Mouse (Mus musculus): Measurements from ENCODE around the gene Dagla. TPM values are rescaled to one million over a fixed set of nuclear protein-coding genes. Genes with fewer than 3 reads are reported as not detected.

Gene Dagla
- polyA plus RNA-seq, 1 experiment from 2014 or later, result 3.4 TPM

GRCm38 (mm10) chr19:10293987-10294386 is 10.7 kb downstream of the Dagla start:
- H3K27me3 ChIP-seq (ENCODE audit: insufficient read depth, low read length), result no peaks in the 10 kb centered on the region
- H3K4me2 ChIP-seq, result no peak overlapping the region
- no peaks in the 10 kb centered on the region for H3K9me3 ChIP-seq (ENCODE audit: low read depth, low read length)
- WGBS, result 74% methylated on average over 5 of the region's 5 CpGs
- H3K9ac ChIP-seq, result no peak overlapping the region
- ATAC-seq (ENCODE audit: insufficient read depth) (no peak), DNase-seq (no peak)
- H3K36me3 ChIP-seq (ENCODE audit: insufficient read depth), result no peaks in the 10 kb centered on the region
- no peak for TF ChIP-seq CTCF (IDR thresholded peaks at IDR 0.05; ENCODE audit: low read depth)
- H3K27ac ChIP-seq (ENCODE audit: low read depth), result peak overlapping the region; percentile 92
- H3K4me3 ChIP-seq (ENCODE audit: low read depth, low read length), result no peak overlapping the region
- peaks cover 84% of the 10 kb centered on the region for H3K4me1 ChIP-seq (ENCODE audit: insufficient read depth)

- WGBS, result 37% methylated on average over 9 of the region's 9 CpGs
- H3K4me3 ChIP-seq (ENCODE audit: low read depth, low read length), result no peak overlapping the region
- peak overlapping the region; percentile 67 for H3K27ac ChIP-seq (ENCODE audit: low read depth)
- no peak overlapping the region for H3K9ac ChIP-seq
- H3K36me3 ChIP-seq (ENCODE audit: insufficient read depth), result no peaks in the 10 kb centered on the region
- H3K4me1 ChIP-seq (ENCODE audit: insufficient read depth), result peaks cover 69% of the 10 kb centered on the region
- no peak for TF ChIP-seq CTCF (IDR thresholded peaks at IDR 0.05; ENCODE audit: low read depth)
- no peaks in the 10 kb centered on the region for H3K27me3 ChIP-seq (ENCODE audit: insufficient read depth, low read length)
- peak; percentile 7; the same call in 1 of the 2 replicates for ATAC-seq (ENCODE audit: insufficient read depth)
- DNase-seq, result peak; percentile 84
- no peak overlapping the region for H3K4me2 ChIP-seq
- H3K9me3 ChIP-seq (ENCODE audit: low read depth, low read length), result no peaks in the 10 kb centered on the region
These were observed 12.7 kb downstream of the Dagla start for GRCm38 (mm10) chr19:10291896-10292490.

- DNase-seq (peak; percentile 70), ATAC-seq (ENCODE audit: insufficient read depth) (peak; percentile 45)
- Histone ChIP-seq H3K4me2 (peak overlapping the region; percentile 27; the same call in 1 of the 2 replicates), H3K4me3 (ENCODE audit: low read depth, low read length) (no peak overlapping the region), H3K9me3 (ENCODE audit: low read depth, low read length) (no peaks in the 10 kb centered on the region), H3K4me1 (ENCODE audit: insufficient read depth) (peaks cover 65% of the 10 kb centered on the region), H3K36me3 (ENCODE audit: insufficient read depth) (no peaks in the 10 kb centered on the region), H3K27me3 (ENCODE audit: insufficient read depth, low read length) (no peaks in the 10 kb centered on the region), H3K9ac (peak overlapping the region; percentile 1; the same call in 1 of the 2 replicates), H3K27ac (ENCODE audit: low read depth) (peak overlapping the region; percentile 65)
- TF ChIP-seq CTCF (IDR thresholded peaks at IDR 0.05; ENCODE audit: low read depth), result no peak
- 45% methylated on average over 16 of the region's 16 CpGs for WGBS
These were observed 14.3 kb downstream of the Dagla start for GRCm38 (mm10) chr19:10290153-10290945.

DNA sequence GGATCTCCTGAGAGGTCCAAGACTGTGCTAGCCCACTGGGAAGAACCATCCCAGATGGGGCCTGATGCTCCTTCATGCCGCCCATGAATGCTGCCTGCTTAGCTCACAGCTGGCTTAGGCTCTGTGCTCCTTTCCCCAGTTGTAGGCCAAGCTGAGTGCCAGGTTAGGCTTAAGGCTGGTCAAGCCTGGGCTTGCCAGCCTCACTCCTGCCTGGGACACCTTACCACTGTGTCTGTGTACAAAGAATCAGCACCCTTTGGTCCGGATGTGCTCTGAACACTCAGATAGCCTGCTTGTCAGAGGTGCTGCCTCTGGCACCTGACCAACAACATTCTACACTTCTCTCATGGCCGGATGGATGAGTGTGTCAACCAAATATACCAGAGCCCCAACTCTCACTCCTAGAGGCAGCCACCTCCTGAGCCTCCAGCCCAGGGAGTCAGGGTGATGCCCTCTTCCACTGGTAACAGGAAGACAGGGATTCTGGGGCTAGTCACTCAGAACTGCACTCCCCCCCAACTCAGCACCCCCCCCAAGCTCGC is 15.0 kb downstream of the Dagla start:
- Histone ChIP-seq H3K9ac (no peak overlapping the region), H3K36me3 (ENCODE audit: insufficient read depth) (no peaks in the 10 kb centered on the region), H3K4me3 (ENCODE audit: low read depth, low read length) (no peak overlapping the region), H3K4me2 (0 out of 2 replicates have a peak overlapping the region, but pooled peaks have one; percentile 27), H3K27ac (ENCODE audit: low read depth) (peak overlapping the region; percentile 65; the same call in 1 of the 2 replicates), H3K9me3 (ENCODE audit: low read depth, low read length) (no peaks in the 10 kb centered on the region), H3K27me3 (ENCODE audit: insufficient read depth, low read length) (no peaks in the 10 kb centered on the region), H3K4me1 (ENCODE audit: insufficient read depth) (peaks cover 59% of the 10 kb centered on the region)
- WGBS, result 40% methylated on average over 4 of the region's 4 CpGs
- ATAC-seq (ENCODE audit: insufficient read depth), result 0 out of 2 replicates have a peak, but pooled peaks have one; percentile 1
- no peak for TF ChIP-seq CTCF (IDR thresholded peaks at IDR 0.05; ENCODE audit: low read depth)
- DNase-seq, result peak; percentile 57

DNA sequence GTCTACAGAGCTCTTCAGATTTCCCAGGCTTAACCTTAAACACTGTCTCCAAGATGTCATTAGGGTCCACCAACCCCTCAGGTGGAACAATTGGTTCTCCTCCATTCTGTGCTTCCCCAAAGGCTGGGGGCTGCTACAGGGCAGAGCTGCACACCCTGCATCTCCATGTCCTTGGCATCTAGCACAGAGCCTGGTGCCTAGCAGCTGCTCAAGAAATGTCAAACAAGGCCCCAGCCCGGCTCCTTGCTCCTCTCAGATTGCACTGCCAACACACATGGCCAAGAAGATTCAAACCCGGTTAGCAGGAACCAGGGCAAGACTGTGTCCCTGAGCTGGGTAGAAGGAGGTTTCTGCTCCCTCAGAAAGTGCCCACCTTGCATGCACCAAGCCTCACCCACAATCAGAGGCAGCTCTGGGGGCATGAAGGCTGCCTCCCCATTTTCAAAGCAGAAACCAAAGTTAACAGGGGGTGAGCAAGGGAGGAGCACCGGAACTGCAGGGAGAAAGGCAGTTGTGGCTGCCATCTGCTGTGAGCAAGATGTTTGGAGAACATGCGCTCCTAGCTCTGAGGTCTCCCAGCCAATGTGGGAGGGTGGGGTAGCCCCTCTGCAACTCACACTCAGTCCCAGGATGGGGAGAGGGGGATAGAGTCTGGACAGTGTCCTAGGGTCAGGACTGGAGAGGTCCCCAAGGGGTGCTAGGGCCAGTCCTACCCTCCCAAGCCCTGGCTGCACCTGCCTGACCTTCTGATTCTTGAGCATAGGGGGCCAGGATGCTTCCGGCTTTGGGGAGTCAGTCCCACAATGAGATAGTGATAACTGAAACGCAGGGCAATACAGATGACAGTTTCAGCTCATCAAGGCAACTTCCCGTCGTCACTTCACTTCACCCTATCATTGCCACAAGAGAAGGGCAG is 16.3 kb downstream of the Dagla start:
- Histone ChIP-seq H3K36me3 (ENCODE audit: insufficient read depth) (no peaks in the 10 kb centered on the region), H3K4me1 (ENCODE audit: insufficient read depth) (peaks cover 47% of the 10 kb centered on the region), H3K4me3 (ENCODE audit: low read depth, low read length) (no peak overlapping the region), H3K27me3 (ENCODE audit: insufficient read depth, low read length) (no peaks in the 10 kb centered on the region), H3K9me3 (ENCODE audit: low read depth, low read length) (no peaks in the 10 kb centered on the region), H3K4me2 (no peak overlapping the region), H3K9ac (no peak overlapping the region), H3K27ac (ENCODE audit: low read depth) (no peak overlapping the region)
- TF ChIP-seq CTCF (IDR thresholded peaks at IDR 0.05; ENCODE audit: low read depth), result no peak
- no peak for ATAC-seq (ENCODE audit: insufficient read depth)
- WGBS, result 74% methylated on average over 8 of the region's 8 CpGs
- DNase-seq, result no peak

DNA sequence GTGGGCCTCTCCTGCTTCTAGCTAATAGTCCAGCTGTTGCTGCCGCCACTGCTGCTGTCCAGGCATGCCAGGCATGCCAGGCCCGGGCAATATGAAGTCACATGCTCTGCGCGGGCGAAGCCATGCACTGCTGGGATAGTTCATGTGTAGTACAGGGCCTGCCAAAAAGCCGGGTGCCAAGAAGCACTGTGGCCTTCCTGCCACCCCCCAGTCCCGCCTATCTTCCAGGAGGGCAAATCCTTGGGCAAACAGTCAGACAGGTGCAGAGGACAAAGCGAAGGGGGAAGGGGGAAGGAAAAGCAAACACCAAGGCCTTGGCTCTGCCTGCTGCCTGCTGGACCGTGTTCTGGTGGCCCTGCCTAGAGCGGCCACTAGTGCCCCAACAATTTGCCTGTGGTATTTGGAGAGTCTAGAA is 18.2 kb downstream of the Dagla start:
- WGBS, result 58% methylated on average over 10 of the region's 10 CpGs

More for the DNA sequence above, 18.2 kb downstream of the Dagla start:
- no peak overlapping the region for H3K4me2 ChIP-seq
- H3K4me3 ChIP-seq (ENCODE audit: low read depth, low read length), result no peak overlapping the region
- peak; percentile 45 for DNase-seq
- peak overlapping the region; percentile 80 for H3K27ac ChIP-seq (ENCODE audit: low read depth)
- TF ChIP-seq CTCF (IDR thresholded peaks at IDR 0.05; ENCODE audit: low read depth), result peak; percentile 37; the same call in 1 of the 2 replicates
- H3K27me3 ChIP-seq (ENCODE audit: insufficient read depth, low read length), result no peaks in the 10 kb centered on the region
- no peak overlapping the region for H3K9ac ChIP-seq
- peak; percentile 44 for ATAC-seq (ENCODE audit: insufficient read depth)
- no peaks in the 10 kb centered on the region for H3K36me3 ChIP-seq (ENCODE audit: insufficient read depth)
- no peaks in the 10 kb centered on the region for H3K9me3 ChIP-seq (ENCODE audit: low read depth, low read length)
- peaks cover 35% of the 10 kb centered on the region for H3K4me1 ChIP-seq (ENCODE audit: insufficient read depth)

Data from lung, embryonic 14.5 days (tissue).